Mouse (Mus musculus) myocyte (in vitro differentiated cells): ENCODE results near the gene Plagl2.

ENCODE experiments used
- CEBPB ChIP-seq: IDR thresholded peaks from 2 replicates; pipeline ENCODE4 v1.6.1; 2011; ENCODE audit warnings: mild to moderate bottlenecking, moderate library complexity; ENCODE audit not compliant: poor library complexity, insufficient read depth, severe bottlenecking
- E2F4 ChIP-seq: IDR thresholded peaks from one replicate; pipeline ENCODE4 v1.6.1; 2011; ENCODE audit warnings: mild to moderate bottlenecking, control low read depth, moderate library complexity; ENCODE audit not compliant: insufficient read depth
- MAX ChIP-seq: IDR thresholded peaks from one replicate; pipeline ENCODE4 v1.6.1; 2011; ENCODE audit warnings: low read depth, mild to moderate bottlenecking, control low read depth
- POLR2A ChIP-seq: IDR thresholded peaks from one replicate; pipeline ENCODE4 v1.6.1; 2011; ENCODE audit warnings: low read depth, mild to moderate bottlenecking, control low read depth, moderate library complexity; ENCODE audit not compliant: insufficient read length
- POLR2AphosphoS2 ChIP-seq: IDR thresholded peaks from one replicate; pipeline ENCODE4 v1.6.1; 2011; ENCODE audit warnings: low read depth, control low read depth; ENCODE audit not compliant: insufficient read length
- SRF ChIP-seq: IDR thresholded peaks from one replicate; pipeline ENCODE4 v1.6.1; 2011; ENCODE audit warnings: low read depth; ENCODE audit not compliant: control insufficient read depth, insufficient read length
- TCF12 ChIP-seq: IDR thresholded peaks from one replicate; pipeline ENCODE4 v1.6.1; 2011; ENCODE audit warnings: mild to moderate bottlenecking, control low read depth; ENCODE audit not compliant: poor library complexity, insufficient read depth, severe bottlenecking
- TCF3 ChIP-seq: IDR thresholded peaks from one replicate; pipeline ENCODE4 v1.6.1; 2011; ENCODE audit warnings: low read depth, control low read depth; ENCODE audit not compliant: insufficient read length

- TF ChIP-seq SRF (no peak), TCF12 (no peak), POLR2AphosphoS2 (no peak), POLR2A (no peak), CEBPB (no peak), MAX (no peak), TCF3 (no peak), E2F4 (no peak)
Measured at GRCm38 (mm10) chr2:153198485-153198884, 42.7 kb downstream of the Plagl2 start.
